14 mouse cellular contexts compared by ENCODE assay signal in genomic region chr17:25456540-25456939, GRCm38 (mm10). TPM values are rescaled to one million over a fixed set of nuclear protein-coding genes. Genes with fewer than 3 reads are reported as not detected.
A peak's percentile ranks its signal among the peaks of the same experiment; 100 is the strongest.
DNase-seq lines count a peak whose midpoint lies in the region; ATAC-seq and TF ChIP-seq lines count a peak whose summit lies in the region.
"Had no signal": no experiment of that assay in that cellular context is flagged by ENCODE, and none has a peak within 500 bp of the region (broad histone marks: within the 10 kb centered on the region; RNA-seq: fewer than 3 reads in every experiment).

No protein-coding gene starts in this region.

- H3K27me3 ChIP-seq in Patski, result peaks cover 20% of the 10 kb centered on the region
- no peaks in the 10 kb centered on the region for H3K27me3 ChIP-seq in forebrain, embryonic 16.5 days (replicated peaks; ENCODE audit: control insufficient read depth, insufficient read depth, low read length)
- H3K27me3 ChIP-seq in midbrain, embryonic 14.5 days (ENCODE audit: control insufficient read depth, insufficient read depth, low read length), result no peaks in the 10 kb centered on the region
- H3K27me3 ChIP-seq in kidney, embryonic 14.5 days (ENCODE audit: control insufficient read depth, insufficient read depth, low read length), result no peaks in the 10 kb centered on the region
- H3K27me3 ChIP-seq: intestine, embryonic 15.5 days had no signal

- no peak overlapping the region for H3K4me3 ChIP-seq in forebrain, embryonic 16.5 days (replicated peaks; ENCODE audit: low read length)
- H3K4me3 ChIP-seq in midbrain, embryonic 14.5 days (replicated peaks; ENCODE audit: low read depth, low read length), result no peak overlapping the region
- no peak overlapping the region for H3K4me3 ChIP-seq in kidney, embryonic 14.5 days (ENCODE audit: low read length)
- H3K4me3 ChIP-seq: intestine, embryonic 15.5 days; myocyte had no signal

- no peak for DNase-seq in Patski (ENCODE audit: low read depth, low spot score)
- DNase-seq in layer of hippocampus, adult 9-11 months, result peak; percentile 84
- DNase-seq in midbrain, embryonic 14.5 days, result peak; percentile 70
- no peak for DNase-seq in spleen, postnatal 4 days (ENCODE audit: low spot score in 2 of 2)
- no peak for DNase-seq in natural killer cell, adult 2 months (ENCODE audit: low spot score in 2 of 2)
- DNase-seq: cerebellum, adult 18-20 months; lung, embryonic 14.5 days had no signal

- no peak overlapping the region for H3K4me2 ChIP-seq in forebrain, embryonic 16.5 days (ENCODE audit: low read length)
- H3K4me2 ChIP-seq in midbrain, embryonic 14.5 days (ENCODE audit: low read length), result no peak overlapping the region
- H3K4me2 ChIP-seq in kidney, embryonic 14.5 days (replicated peaks; ENCODE audit: low read depth, low read length), result no peak overlapping the region
- H3K4me2 ChIP-seq: heart, embryonic 11.5 days; intestine, embryonic 15.5 days; lung, embryonic 14.5 days had no signal

- in situ Hi-C loops in Patski (cut with MboI; ENCODE audit: low pct_unique_long_range_greater_than_20kb), result loop anchor here (5.0 kb wide), 1 partner anchor 54 kb away; no protein-coding TSS in a partner anchor

- no peaks in the 10 kb centered on the region for H3K9me3 ChIP-seq in forebrain, embryonic 16.5 days (ENCODE audit: control insufficient read depth, low read length)
- no peaks in the 10 kb centered on the region for H3K9me3 ChIP-seq in midbrain, embryonic 14.5 days (ENCODE audit: control insufficient read depth, low read length)
- 0 out of 2 replicates have a peak, but pooled peaks cover 2% of the 10 kb centered on the region for H3K9me3 ChIP-seq in kidney, embryonic 14.5 days (ENCODE audit: control insufficient read depth, low read length)
- H3K9me3 ChIP-seq: intestine, embryonic 15.5 days had no signal

- H3K9ac ChIP-seq in forebrain, embryonic 16.5 days (replicated peaks; ENCODE audit: low read depth, low read length), result 0 out of 2 replicates have a peak overlapping the region, but pooled peaks have one; percentile 22
- H3K9ac ChIP-seq in midbrain, embryonic 14.5 days (replicated peaks; ENCODE audit: low read length), result no peak overlapping the region; the same call in 1 of the 2 replicates
- H3K9ac ChIP-seq in kidney, embryonic 14.5 days (ENCODE audit: low read depth, low read length), result no peak overlapping the region; the same call in 1 of the 2 replicates
- H3K9ac ChIP-seq: intestine, embryonic 15.5 days; lung, embryonic 14.5 days had no signal

- POLR2A ChIA-PET in Patski (lab: Charles Lee), result no interaction called here

- WGBS in forebrain, embryonic 16.5 days, result 49% methylated on average over 8 of the region's 8 CpGs
- 34% methylated on average over 8 of the region's 8 CpGs for WGBS in midbrain, embryonic 14.5 days
- 53% methylated on average over 8 of the region's 8 CpGs for WGBS in kidney, embryonic 14.5 days

- no peak for TF ChIP-seq CTCF in Patski (IDR thresholded peaks at IDR 0.05)

- no peak overlapping the region for H3K27ac ChIP-seq in forebrain, embryonic 16.5 days (ENCODE audit: low read length)
- H3K27ac ChIP-seq in midbrain, embryonic 14.5 days (replicated peaks; ENCODE audit: low read depth, low read length), result 0 out of 2 replicates have a peak overlapping the region, but pooled peaks have one; percentile 3
- no peak overlapping the region for H3K27ac ChIP-seq in kidney, embryonic 14.5 days (ENCODE audit: low read depth, low read length)
- H3K27ac ChIP-seq: intestine, embryonic 15.5 days had no signal

- no peaks in the 10 kb centered on the region for H3K4me1 ChIP-seq in forebrain, embryonic 16.5 days (replicated peaks; ENCODE audit: control insufficient read depth, insufficient read depth, low read length)
- H3K4me1 ChIP-seq in midbrain, embryonic 14.5 days (ENCODE audit: control insufficient read depth, insufficient read depth, low read length), result 0 out of 2 replicates have a peak, but pooled peaks cover 7% of the 10 kb centered on the region
- H3K4me1 ChIP-seq in kidney, embryonic 14.5 days (ENCODE audit: control insufficient read depth, insufficient read depth, low read length), result no peaks in the 10 kb centered on the region
- H3K4me1 ChIP-seq: intestine, embryonic 15.5 days had no signal

- H3K36me3 ChIP-seq in forebrain, embryonic 16.5 days (ENCODE audit: control insufficient read depth, insufficient read depth), result no peaks in the 10 kb centered on the region
- H3K36me3 ChIP-seq in midbrain, embryonic 14.5 days (ENCODE audit: control insufficient read depth, insufficient read depth, low read length), result no peaks in the 10 kb centered on the region
- H3K36me3 ChIP-seq in kidney, embryonic 14.5 days (ENCODE audit: control insufficient read depth, insufficient read depth, low read length), result no peaks in the 10 kb centered on the region
- H3K36me3 ChIP-seq: intestine, embryonic 15.5 days had no signal

- ATAC-seq in Patski, result peak; percentile 14
- peak; percentile 62; the same call in 1 of the 2 replicates for ATAC-seq in forebrain, embryonic 16.5 days
- no peak for ATAC-seq in midbrain, embryonic 14.5 days (ENCODE audit: low FRiP score, low TSS enrichment)
- ATAC-seq in kidney, embryonic 14.5 days (ENCODE audit: low FRiP score, low TSS enrichment), result no peak
- no peak for ATAC-seq in megakaryocyte, adult 5-6 weeks (ENCODE audit: poor library complexity, severe bottlenecking)
- ATAC-seq: intestine, embryonic 15.5 days had no signal

- CTCF ChIA-PET in Patski (lab: Charles Lee), result no interaction called here

RNA-seq across cellular contexts. Expression of gene Tekt4, which starts 2.1 kb away (rescaled TPM):
- not detected for polyA plus RNA-seq in Patski (2021)
- polyA plus RNA-seq in forebrain, embryonic 16.5 days (2015; fragmentation: Nextera tagmentation; extraction: Ambion mirVana), result 0.80 and 0.88 TPM in 2 replicates
- 0.46 and 0.50 TPM in 2 replicates for polyA plus RNA-seq in midbrain, embryonic 14.5 days (2014; fragmentation: Nextera tagmentation; extraction: Ambion mirVana)
- not detected in 2 replicates for polyA plus RNA-seq in kidney, embryonic 14.5 days (2014; fragmentation: Nextera tagmentation; extraction: Ambion mirVana)
- not detected in 2 replicates for total RNA-seq in megakaryocyte, adult 5-6 weeks (2015)
- total RNA-seq in megakaryocyte, adult 5-6 weeks (2017), result not detected in 2 replicates
- polyA plus RNA-seq: intestine, embryonic 15.5 days; myocyte had no signal

RNA-seq across cellular contexts. Expression of gene Cacna1h, which starts 23.0 kb away (rescaled TPM):
- 0.23 TPM for polyA plus RNA-seq in Patski (2021)
- 12.4 and 14.7 TPM in 2 replicates for polyA plus RNA-seq in forebrain, embryonic 16.5 days (2015; fragmentation: Nextera tagmentation; extraction: Ambion mirVana)
- 11.3 and 15.0 TPM in 2 replicates for polyA plus RNA-seq in midbrain, embryonic 14.5 days (2014; fragmentation: Nextera tagmentation; extraction: Ambion mirVana)
- polyA plus RNA-seq in kidney, embryonic 14.5 days (2014; fragmentation: Nextera tagmentation; extraction: Ambion mirVana), result 3.0 and 4.0 TPM in 2 replicates
- 0.05 TPM in 1 of 2 replicates, not detected in the other for total RNA-seq in megakaryocyte, adult 5-6 weeks (2015)
- not detected in 2 replicates for total RNA-seq in megakaryocyte, adult 5-6 weeks (2017)

RNA-seq across cellular contexts. Expression of gene Sstr5, which starts 40.5 kb away (rescaled TPM):
- polyA plus RNA-seq in Patski (2021), result not detected
- polyA plus RNA-seq in forebrain, embryonic 16.5 days (2015; fragmentation: Nextera tagmentation; extraction: Ambion mirVana), result 0.32 and 0.44 TPM in 2 replicates
- polyA plus RNA-seq in midbrain, embryonic 14.5 days (2014; fragmentation: Nextera tagmentation; extraction: Ambion mirVana), result 0.36 and 0.61 TPM in 2 replicates
- not detected in 2 replicates for polyA plus RNA-seq in kidney, embryonic 14.5 days (2014; fragmentation: Nextera tagmentation; extraction: Ambion mirVana)
- total RNA-seq in megakaryocyte, adult 5-6 weeks (2015), result not detected in 2 replicates
- not detected in 2 replicates for total RNA-seq in megakaryocyte, adult 5-6 weeks (2017)
- polyA plus RNA-seq: lung, embryonic 14.5 days; myocyte; urinary bladder, adult 2 months had no signal

Comparison
In these comparisons a context has a peak if more than half of its experiments do, and no peak if none do; other contexts are left out.
1. ATAC-seq: peak in Patski (single experiment) and forebrain, embryonic 16.5 days (single experiment); none in midbrain, embryonic 14.5 days (single experiment), kidney, embryonic 14.5 days (single experiment) and megakaryocyte, adult 5-6 weeks (single experiment).
2. DNase-seq: peak in layer of hippocampus, adult 9-11 months (single experiment) and midbrain, embryonic 14.5 days (single experiment); none in Patski (single experiment), spleen, postnatal 4 days (0 of 2) and natural killer cell, adult 2 months (0 of 2).